Mouse (Mus musculus): ENCODE data around the gene Galr2.

GRCm38 (mm10) chr11:116254627-116255026 lies 26.1 kb upstream of the Galr2 start:
- no peak for TF ChIP-seq TCF12 (IDR thresholded peaks at IDR 0.05; ENCODE audit: insufficient read depth, poor library complexity, severe bottlenecking)
- no peak for TF ChIP-seq MYOD1 (IDR thresholded peaks at IDR 0.05; ENCODE audit: control insufficient read depth in 1 of 3, insufficient read length in 2 of 3, low read depth in 2 of 3)
- no peak for TF ChIP-seq POLR2A (IDR thresholded peaks at IDR 0.05; ENCODE audit: insufficient read length, low read depth)
- no peak for TF ChIP-seq POLR2AphosphoS2 (IDR thresholded peaks at IDR 0.05; ENCODE audit: insufficient read length, low read depth)
- no peak for TF ChIP-seq CEBPB (IDR thresholded peaks at IDR 0.05; ENCODE audit: insufficient read depth, poor library complexity, severe bottlenecking)
- peak in 1 of 3 experiments; percentile 19 for TF ChIP-seq MYOG (IDR thresholded peaks at IDR 0.05; ENCODE audit: control insufficient read depth in 1 of 3, insufficient read depth in 1 of 3, insufficient read length in 2 of 3, low read depth in 2 of 3)
- TF ChIP-seq E2F4 (IDR thresholded peaks at IDR 0.05; ENCODE audit: insufficient read depth) = no peak
